Mouse (Mus musculus) WW6 (cell line): ENCODE data around the gene Msantd2.

ENCODE experiments used
- DNase-seq: peaks from one replicate; pipeline ENCODE4 v3.0.0-alpha.2; 2013; ENCODE audit warnings: low read depth, low spot score

Msantd2 gene

DNA sequence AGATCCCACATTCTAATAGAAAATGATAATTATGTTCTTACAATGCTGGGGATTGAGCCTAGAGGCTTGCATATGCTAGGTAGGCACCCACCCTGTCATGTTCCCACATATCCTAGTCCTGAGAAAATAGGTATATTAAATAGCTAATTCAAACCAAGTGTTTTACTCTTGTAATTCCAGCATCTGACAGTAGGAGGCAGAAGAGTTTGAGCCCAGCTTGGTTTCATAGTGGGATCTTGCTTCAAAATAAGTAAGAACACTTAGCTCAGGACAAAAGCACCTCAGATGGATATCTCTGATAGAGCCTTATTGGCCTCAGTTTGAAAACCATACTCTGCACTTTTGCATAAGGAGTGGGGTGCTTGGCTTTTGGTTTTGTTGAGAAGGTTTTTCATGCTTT lies 15.2 kb downstream of the Msantd2 start:
- DNase-seq = no peak

DNA sequence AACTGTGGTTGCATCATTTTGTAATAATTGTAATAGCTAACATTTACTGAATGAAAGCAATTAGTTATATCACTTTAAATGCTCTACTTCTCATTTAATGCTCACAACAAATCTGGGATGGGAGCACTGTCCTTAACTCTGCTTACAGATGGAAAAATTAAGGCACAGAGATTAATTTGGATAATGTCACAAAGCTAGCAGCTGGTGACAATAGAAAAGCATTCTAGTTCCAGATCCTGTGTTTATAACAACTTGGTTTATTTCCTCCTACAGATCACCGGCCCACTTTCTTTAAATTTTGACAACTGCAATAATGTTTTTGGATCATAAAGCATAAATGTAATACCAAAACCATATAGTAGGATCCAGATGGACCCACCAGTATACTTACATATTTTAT lies 16.9 kb downstream of the Msantd2 start:
- no peak for DNase-seq

- DNase-seq = no peak
Observed at GRCm38 (mm10) chr9:37512097-37512496, 23.0 kb downstream of the Msantd2 start.

- DNase-seq = no peak
Observed at GRCm38 (mm10) chr9:37514456-37514855, 25.3 kb downstream of the Msantd2 start.

GRCm38 (mm10) chr9:37517467-37517866 lies 28.3 kb downstream of the Msantd2 start:
- no peak for DNase-seq

GRCm38 (mm10) chr9:37518991-37519390 lies 29.9 kb downstream of the Msantd2 start:
- DNase-seq = no peak

DNA sequence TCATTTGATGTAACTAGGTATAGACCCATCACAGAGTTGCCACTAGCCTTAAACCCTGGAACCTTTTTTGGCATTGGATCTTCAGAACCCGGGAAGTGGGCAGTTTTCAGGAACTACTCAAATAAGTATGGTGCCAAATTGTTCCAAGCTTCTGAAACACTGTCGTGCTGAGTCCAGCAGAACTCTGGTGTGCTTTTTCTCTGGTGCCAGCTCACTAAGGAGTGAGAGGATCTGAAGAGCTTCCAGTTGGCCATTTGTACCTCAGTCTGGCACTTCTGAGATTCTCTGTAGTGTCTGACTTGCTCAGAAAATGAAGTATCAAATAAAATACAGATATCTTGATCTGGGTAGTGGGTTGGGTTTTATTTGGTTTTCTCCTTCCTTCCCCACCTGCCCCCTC lies 30.9 kb downstream of the Msantd2 start:
- DNase-seq = no peak

DNA sequence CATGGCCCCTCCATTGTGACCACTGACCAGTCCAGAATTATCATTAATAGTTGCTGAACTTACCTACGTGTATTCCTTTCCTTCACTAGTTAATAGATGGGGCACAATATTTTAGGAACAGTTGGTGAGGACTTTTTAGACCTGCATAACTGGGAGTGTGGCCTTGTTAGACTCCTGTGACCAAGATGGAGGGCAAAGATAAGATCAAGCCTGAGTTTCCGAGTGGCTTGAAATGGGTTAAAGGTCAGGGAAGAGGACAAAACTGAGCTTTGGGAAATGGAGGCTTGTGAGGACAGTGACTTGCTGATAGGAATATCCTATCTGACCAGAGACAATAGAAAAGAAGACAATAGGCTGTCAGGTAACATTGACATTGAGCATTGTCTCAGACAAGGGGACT lies 36.3 kb downstream of the Msantd2 start:
- no peak for DNase-seq

DNA sequence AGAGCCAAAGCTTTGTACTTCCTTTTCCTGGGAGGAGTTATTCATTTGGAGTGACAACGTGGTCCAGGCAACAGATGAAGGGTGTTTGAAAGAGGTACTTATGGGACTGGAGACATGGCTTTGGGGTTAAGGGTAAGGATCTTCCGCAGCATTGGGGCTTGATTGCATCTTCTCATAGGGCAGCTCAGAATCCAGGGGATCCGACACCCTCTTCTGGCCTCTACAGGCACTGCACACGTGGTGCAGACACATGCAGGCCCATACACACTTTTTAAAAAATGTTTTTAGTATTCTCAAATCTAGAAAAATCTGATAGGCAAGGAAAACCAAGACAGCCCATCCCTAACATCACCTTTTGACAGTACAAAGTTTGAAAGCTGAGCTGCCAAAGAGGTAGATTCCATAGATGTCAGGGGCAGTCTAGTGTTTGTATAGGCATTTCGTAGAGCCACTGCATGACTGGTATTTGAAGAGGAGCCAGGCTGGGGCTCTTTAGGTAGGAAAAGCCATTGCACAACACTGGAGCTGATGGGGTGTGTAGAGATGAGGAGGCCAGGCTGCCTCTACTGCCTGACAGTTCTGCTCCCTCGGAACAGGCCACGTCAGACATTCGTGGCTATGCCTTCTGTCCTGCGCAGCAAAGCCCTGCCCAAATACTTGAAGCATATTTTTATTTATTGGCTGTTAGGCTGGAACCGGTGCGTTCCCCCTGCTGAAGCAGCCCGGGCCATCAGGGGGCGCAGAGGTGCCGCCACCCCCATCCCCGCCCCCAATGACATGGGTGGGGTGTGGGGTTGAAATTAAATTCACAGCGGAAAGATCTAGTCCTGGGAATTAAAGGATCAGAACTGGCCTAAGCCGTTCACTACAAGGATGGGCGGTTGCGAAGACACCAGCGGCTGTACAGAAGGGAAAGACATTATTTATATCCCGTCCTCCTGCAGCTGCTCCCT lies 37.6 kb downstream of the Msantd2 start:
- no peak for DNase-seq

GRCm38 (mm10) chr9:37527396-37528224 lies 38.5 kb downstream of the Msantd2 start, which contains the start of gene Esam:
Esam (plus strand) TSS chr9:37528078.
- no peak for DNase-seq

GRCm38 (mm10) chr9:37528225-37528970 lies 39.3 kb downstream of the Msantd2 start:
- DNase-seq = no peak

DNA sequence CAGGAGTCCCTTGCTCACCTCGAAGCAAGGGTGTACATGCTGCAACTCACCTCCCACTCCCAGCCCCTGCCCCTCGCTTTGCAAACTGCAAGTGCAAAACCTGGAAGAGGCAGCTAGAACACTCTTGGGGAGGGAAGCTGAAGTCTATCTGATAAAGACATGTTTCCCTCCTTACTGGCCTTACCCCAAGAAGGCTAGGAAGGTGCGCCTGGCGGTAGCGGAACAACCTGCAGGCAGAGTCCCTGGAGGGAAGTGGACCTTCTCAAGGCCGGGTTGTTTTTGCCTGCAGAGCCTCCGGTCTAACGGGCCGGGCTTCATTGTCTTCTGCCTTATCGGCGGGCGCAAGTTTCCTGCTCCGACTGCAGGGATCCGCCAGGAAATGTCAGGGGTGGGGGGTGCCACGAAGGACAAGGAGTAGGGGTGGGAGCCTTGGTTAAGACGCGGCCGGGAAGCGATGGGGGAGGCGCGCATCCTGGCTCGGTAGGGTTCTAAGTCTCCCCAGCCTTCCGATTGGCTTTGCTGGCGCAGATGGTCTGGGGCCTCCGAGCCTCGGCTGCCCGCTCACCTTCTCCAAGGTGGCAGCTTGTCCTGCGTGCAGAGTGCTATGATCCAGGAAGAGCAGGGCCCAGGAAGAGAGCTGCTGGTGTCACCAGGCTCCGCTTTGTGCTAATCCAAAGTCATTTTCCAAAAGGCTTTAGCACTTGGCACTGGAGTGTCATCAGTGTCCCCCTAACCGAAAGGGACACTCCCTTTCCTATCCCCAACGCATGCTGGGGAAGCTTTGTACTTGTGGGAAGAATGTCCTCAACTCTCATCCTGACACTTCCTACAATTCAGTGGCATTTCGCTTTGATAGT lies 41.1 kb downstream of the Msantd2 start:
- DNase-seq = no peak

DNA sequence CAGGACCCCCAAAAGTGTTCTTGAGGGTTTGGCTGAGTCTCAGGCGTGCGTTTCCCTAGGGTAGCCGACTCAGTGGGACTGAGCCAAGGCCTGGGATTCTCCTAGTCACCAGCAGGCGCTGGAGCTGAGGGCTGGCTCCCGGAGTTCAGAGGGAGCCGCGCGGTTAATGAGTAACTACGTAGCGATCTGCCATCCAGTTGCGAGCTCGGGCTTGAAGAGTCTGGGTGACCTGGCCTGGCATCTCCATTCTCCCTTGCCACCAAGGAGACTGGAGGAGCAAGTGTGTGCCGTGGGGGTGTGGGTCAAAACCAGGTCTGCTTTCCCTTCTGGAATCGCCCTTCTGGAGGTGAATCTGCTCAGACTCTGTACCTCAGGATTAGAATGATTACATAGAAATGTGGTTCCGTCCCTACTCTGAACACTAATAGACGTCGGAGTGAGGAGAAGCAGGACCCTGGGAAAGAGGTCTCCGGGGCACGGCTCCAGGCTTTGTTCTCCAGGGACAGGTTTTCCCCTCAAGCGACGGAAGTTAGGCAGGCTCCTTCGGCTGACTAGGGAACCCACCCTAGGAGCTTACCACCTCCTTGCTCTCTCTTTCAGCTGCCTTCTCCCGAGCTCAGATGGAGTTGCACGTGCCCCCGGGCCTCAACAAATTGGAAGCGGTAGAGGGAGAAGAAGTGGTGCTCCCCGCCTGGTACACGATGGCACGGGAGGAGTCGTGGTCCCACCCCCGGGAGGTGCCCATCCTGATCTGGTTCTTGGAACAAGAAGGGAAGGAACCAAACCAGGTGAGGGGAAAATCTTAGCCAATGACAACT lies 42.0 kb downstream of the Msantd2 start:
- DNase-seq = no peak

DNA sequence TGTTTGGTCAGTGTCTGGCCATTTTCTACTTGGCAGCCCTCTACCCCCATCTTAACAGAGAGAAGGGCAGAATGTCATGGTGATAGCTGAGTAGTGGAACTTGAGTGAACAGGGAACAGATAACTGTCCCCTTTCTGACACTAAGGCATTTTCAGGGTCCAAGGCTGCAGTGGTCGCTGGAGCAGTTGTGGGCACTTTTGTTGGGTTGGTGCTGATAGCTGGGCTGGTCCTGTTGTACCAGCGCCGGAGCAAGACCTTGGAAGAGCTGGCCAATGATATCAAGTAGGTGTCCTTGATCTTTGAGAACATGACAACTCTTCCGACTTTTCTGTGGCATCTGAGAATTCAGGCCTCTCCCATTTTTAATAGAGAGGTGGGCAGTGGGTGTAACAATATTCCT lies 47.7 kb downstream of the Msantd2 start:
- DNase-seq = no peak

GRCm38 (mm10) chr9:37537658-37538250 lies 48.6 kb downstream of the Msantd2 start:
- no peak for DNase-seq

GRCm38 (mm10) chr9:37539170-37540025 lies 50.3 kb downstream of the Msantd2 start, which contains the start of gene Vsig2:
Vsig2 (plus strand) TSS chr9:37539255.
- DNase-seq = no peak

DNA sequence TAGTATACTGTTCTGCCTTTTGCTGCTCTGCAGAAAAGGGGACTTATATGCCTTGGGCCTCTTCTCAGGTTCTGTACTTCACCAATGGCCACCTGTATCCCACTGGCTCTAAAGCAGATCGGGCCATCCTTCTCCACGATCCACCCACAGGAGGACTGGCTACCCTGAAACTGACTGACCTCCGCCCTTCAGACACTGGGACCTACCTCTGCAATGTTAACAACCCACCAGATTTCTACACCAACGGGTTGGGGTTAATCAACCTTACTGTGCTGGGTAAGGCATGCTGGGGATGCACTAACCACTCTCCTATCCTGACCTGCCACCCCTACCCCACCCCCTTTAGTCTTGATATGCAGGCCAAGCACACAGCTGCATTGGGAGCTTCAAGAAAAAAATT lies 51.1 kb downstream of the Msantd2 start:
- no peak for DNase-seq
